Mouse (Mus musculus) intestine, embryonic 14.5 days (tissue): ENCODE results near the gene Ccdc194. TPM values are rescaled to one million over a fixed set of nuclear protein-coding genes. Genes with fewer than 3 reads are reported as not detected.
A peak's percentile ranks its signal among the peaks of the same experiment; 100 is the strongest.

Source experiments
- ATAC-seq: fragments of 200-750 bp; cut with Nextera tagmentation; replicated peaks from 2 replicates; pipeline ENCODE4 v1.8.0; 2017; ENCODE audit warnings: low read depth, moderate number of reproducible peaks, moderate TSS enrichment, moderate library complexity; ENCODE audit not compliant: low FRiP score, low TSS enrichment
- DNase-seq: peaks from one replicate; pipeline ENCODE4 v3.0.0-alpha.2; 2018; ENCODE audit warnings: low spot score
- H3K27ac ChIP-seq: fragments of 300-500 bp; sonication (generic); 2 replicates; pipeline ENCODE4 v1.5.1; 2014; ENCODE audit warnings: low read depth, mild to moderate bottlenecking, control low read depth
- H3K27me3 ChIP-seq: fragments of 300-500 bp; sonication (generic); replicated peaks from 2 replicates; pipeline ENCODE4 v1.6.1; 2014; ENCODE audit warnings: low read length, control low read depth; ENCODE audit not compliant: control insufficient read depth, insufficient read depth
- H3K36me3 ChIP-seq: fragments of 300-500 bp; sonication (generic); 2 replicates; pipeline ENCODE4 v1.6.1; 2014; ENCODE audit warnings: low read length, control low read depth; ENCODE audit not compliant: control insufficient read depth, insufficient read depth
- H3K4me1 ChIP-seq: fragments of 300-500 bp; sonication (generic); replicated peaks from 2 replicates; pipeline ENCODE4 v1.6.1; 2014; ENCODE audit warnings: low read length, control low read depth, mixed read lengths; ENCODE audit not compliant: control insufficient read depth, insufficient read depth
- H3K4me2 ChIP-seq: fragments of 300-500 bp; sonication (generic); 2 replicates; pipeline ENCODE4 v1.6.1; 2014; ENCODE audit warnings: low read length
- H3K4me3 ChIP-seq: fragments of 300-500 bp; sonication (generic); 2 replicates; pipeline ENCODE4 v1.5.1; 2014; ENCODE audit warnings: low read depth, low read length, control low read depth, mixed read lengths
- H3K9ac ChIP-seq: fragments of 300-500 bp; sonication (generic); 2 replicates; pipeline ENCODE4 v1.6.1; 2014; ENCODE audit warnings: mild to moderate bottlenecking, low read length
- H3K9me3 ChIP-seq: fragments of 300-500 bp; sonication (generic); 2 replicates; pipeline ENCODE4 v1.6.1; 2016; ENCODE audit warnings: low read length, control low read depth; ENCODE audit not compliant: control insufficient read depth
- WGBS: fragments of 180-500 bp; shearing (Covaris S2); extraction: QIAGEN DNeasy Blood & Tissue Kit; methylation state at CpG from one replicate; pipeline ENCODE4 v1.1.7; 2014; 5-methylcytosine and 5-hydroxymethylcytosine counted together
- polyA plus RNA-seq: library from polyadenylated mRNA; unstranded; fragments of >200 nt; fragmentation: Nextera tagmentation; extraction: Ambion mirVana; gene quantifications from 2 replicates; pipeline ENCODE4 v1.2.1, GENCODE M21; 2014

Gene Ccdc194
- 0.54 and 0.58 TPM in 2 replicates for polyA plus RNA-seq

DNA sequence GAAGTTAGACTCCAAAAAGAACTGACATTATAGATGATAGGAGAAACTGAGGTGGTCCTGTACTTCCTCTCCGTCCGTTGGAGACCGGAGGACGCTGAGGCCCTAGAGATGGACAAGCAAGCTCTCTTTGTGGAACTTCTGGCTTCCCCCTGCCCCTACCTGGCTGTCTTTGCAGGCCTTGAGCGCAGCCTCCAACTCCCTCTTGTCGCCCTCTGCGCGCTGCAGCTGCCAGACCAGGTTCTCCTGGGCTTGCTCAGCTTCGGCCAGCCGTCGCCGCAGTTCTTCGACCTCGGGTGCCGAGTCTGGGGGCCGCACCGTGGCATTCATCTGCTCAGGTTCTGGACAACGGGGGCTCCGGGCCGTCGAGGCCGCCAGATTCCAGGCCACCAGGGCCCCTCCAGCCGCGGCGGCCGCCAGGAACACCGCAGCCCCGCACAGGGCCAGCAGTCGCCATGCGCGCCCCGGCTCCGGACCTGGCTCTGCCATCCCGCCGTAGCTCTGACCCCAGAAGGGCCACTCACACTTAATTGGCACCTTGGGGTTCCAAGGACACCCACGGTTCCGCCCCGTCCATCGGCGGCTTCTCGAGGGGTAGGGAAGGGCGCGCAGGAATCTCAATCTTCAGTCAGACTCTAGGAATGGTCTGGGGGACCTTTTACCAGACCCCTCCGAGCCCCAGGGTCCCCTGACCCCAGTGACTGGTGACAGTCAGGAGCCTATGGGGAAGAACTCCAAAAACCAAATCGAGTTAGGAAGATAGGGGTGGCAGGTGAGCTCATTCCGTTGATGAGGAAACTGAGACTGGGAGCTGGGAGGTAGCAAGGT, at the start of gene Ccdc194:
Ccdc194 (minus strand) TSS at position 486 of the 825 bp plus-strand sequence.
- Histone ChIP-seq H3K36me3 (no peaks in the 10 kb centered on the region), H3K4me1 (0 out of 2 replicates have a peak, but pooled peaks cover 8% of the 10 kb centered on the region), H3K27me3 (peaks cover 29% of the 10 kb centered on the region), H3K9ac (no peak within 1 kb of the TSS), H3K9me3 (no peaks in the 10 kb centered on the region), H3K4me3 (peak within 1 kb of the TSS; percentile 15; the same call in 1 of the 2 replicates), H3K4me2 (peak within 1 kb of the TSS; percentile 33), H3K27ac (peak within 1 kb of the TSS; percentile 3; the same call in 1 of the 2 replicates)
- ATAC-seq (no peak), DNase-seq (no peak)
- whole genome bisulfite sequencing = 12% methylated on average over 44 of the region's 46 CpGs

DNA sequence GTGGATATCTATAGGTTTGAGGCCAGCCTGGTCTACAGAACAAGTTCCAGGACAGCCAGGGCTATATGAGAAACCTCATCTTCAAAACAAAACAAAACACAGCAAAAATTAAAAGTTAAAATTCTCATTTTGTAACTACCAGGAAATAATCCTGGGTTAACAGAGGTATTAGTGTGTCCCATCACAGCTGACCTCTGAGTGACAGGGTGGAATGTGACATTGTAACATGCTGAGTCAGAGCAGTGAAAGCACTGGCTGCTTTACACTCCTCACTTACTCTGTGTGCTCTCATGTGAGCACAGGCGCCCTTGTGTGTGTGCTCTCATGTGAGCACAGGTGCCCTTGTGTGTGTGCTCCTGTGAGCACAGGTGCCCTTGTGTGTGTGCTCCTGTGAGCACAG, 49.5 kb upstream of the Ccdc194 start:
- no peak overlapping the region for H3K4me3 ChIP-seq
- peaks cover 6% of the 10 kb centered on the region; the same call in 1 of the 2 replicates for H3K4me1 ChIP-seq
- ATAC-seq = no peak
- H3K9me3 ChIP-seq = no peaks in the 10 kb centered on the region
- 68% methylated on average over 1 of the region's 1 CpGs for WGBS
- H3K4me2 ChIP-seq = no peak overlapping the region
- H3K27ac ChIP-seq = no peak overlapping the region
- H3K36me3 ChIP-seq = no peaks in the 10 kb centered on the region
- H3K9ac ChIP-seq = no peak overlapping the region
- H3K27me3 ChIP-seq = no peaks in the 10 kb centered on the region
- no peak for DNase-seq

DNA sequence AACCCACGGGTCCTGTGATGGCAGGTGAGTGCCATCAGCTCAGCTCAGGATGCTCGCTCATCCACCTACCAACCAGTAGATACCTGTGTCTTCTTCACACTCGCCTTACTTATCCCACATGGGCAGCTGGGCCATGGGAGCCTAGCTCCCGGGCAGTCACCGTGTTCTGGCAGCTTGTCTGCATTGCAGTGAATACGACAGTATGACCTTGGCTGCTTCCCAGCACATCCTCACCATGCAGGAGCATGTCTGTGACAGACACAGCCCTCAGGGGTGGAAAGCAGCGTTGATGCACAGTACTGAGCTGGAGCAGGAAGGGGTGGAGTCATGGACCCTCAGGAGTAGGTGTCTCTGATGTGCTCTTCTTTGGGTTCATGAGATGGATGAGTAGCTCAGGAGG, 48.9 kb upstream of the Ccdc194 start:
- Histone ChIP-seq H3K27me3 (no peaks in the 10 kb centered on the region), H3K4me2 (no peak overlapping the region), H3K4me1 (peaks cover 6% of the 10 kb centered on the region; the same call in 1 of the 2 replicates), H3K27ac (no peak overlapping the region), H3K9ac (no peak overlapping the region), H3K9me3 (no peaks in the 10 kb centered on the region), H3K4me3 (no peak overlapping the region), H3K36me3 (no peaks in the 10 kb centered on the region)
- 78% methylated on average over 7 of the region's 7 CpGs for WGBS
- DNase-seq (no peak), ATAC-seq (no peak)

DNA sequence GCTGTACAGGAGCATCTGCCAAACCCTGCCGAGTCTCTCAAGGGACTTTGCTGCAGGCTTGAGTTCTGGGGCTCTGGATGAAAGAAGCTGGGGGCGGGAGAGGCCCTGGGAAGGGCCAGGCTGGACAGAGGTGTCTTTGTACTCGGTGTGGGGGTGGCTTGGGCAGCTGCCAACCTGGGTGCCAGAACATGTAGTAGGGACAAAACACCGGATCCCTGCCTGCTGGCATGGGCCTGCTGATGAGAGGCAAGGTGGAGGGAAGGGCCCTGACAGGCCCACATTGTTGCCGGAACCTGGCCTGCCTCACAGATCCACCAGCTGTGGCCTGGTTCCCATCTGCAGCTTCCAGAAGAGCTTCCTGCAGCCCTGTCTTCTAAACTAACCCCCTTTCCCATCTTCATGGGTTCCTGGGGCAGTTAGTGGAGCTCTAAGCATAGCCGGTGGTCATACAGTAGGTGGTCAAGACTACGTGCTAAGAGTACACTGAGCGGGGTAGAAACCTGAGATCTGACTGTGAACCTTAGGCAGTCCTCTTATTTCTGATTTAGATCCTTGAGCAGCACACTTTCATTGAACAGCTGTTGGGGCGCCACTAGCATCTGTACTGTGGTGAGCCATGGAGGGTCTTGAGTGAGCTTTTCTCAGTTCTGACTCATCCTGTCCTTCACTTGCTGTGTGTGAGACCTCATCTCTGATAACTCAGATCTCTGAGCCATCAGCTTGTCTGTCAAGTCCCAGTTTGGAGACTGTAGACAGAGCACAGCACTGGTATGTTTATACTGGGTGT, 47.5 kb upstream of the Ccdc194 start:
- DNase-seq (no peak), ATAC-seq (no peak)
- peaks cover 6% of the 10 kb centered on the region; the same call in 1 of the 2 replicates for H3K4me1 ChIP-seq
- H3K27me3 ChIP-seq = 0 out of 2 replicates have a peak, but pooled peaks cover 2% of the 10 kb centered on the region
- H3K36me3 ChIP-seq = no peaks in the 10 kb centered on the region
- H3K9ac ChIP-seq = no peak overlapping the region
- 84% methylated on average over 9 of the region's 9 CpGs for WGBS
- no peaks in the 10 kb centered on the region for H3K9me3 ChIP-seq
- no peak overlapping the region for H3K4me2 ChIP-seq
- H3K4me3 ChIP-seq = no peak overlapping the region
- H3K27ac ChIP-seq = no peak overlapping the region

DNA sequence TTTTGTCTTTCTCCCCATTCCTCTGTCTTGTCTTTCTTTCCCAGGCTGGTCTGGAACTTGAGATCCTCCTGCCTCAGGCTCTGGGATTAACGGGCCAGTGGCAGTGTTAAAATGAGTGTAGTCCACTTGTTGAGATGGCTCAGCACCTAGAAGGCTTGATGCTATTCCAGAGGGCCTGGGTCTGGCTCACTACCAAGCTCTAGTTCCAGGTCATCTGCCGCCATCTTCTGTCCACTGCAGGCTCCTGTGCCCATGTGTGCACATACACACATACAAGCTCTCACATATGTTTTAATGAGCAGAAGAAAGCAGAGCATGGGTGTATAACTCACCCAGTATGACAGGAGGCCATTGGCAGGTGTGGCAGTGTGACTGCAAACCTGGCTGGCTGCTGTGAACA, 46.6 kb upstream of the Ccdc194 start:
- no peak overlapping the region for H3K4me2 ChIP-seq
- no peaks in the 10 kb centered on the region for H3K36me3 ChIP-seq
- H3K27ac ChIP-seq = no peak overlapping the region
- no peak overlapping the region for H3K4me3 ChIP-seq
- peaks cover 6% of the 10 kb centered on the region; the same call in 1 of the 2 replicates for H3K4me1 ChIP-seq
- no peak overlapping the region for H3K9ac ChIP-seq
- H3K27me3 ChIP-seq = 0 out of 2 replicates have a peak, but pooled peaks cover 2% of the 10 kb centered on the region
- DNase-seq (no peak), ATAC-seq (no peak)
- H3K9me3 ChIP-seq = no peaks in the 10 kb centered on the region
- 86% methylated on average over 2 of the region's 2 CpGs for WGBS

DNA sequence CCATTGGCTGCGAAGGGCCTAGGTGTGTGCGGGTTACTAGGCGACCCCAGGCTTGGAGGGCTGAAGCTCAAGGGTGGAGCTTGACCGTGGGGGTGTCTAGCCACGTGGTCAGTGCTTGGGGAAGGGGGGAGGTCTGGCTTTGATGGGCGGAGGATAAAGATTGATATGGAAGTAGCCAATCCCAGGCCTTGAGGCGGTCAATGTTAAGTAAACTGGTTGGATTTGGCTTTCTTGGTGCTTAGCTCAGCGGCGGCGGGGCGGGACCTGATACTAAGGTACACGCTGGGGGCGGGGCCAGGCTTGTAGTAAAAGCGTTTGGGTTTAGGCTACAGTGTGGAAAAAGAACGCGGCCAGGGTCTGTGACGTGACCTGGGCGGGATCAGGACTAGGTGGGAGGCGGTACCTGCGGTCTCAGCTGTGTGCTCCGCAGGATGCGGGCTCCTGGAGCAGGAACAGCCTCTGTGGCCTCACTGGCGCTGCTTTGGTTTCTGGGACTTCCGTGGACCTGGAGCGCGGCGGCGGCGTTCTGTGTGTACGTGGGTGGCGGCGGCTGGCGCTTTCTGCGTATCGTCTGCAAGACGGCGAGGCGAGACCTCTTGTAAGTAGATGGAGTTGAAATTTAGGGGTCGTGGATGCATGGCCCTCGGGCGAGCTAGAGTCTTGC, 44.9 kb upstream of the Ccdc194 start:
- H3K9me3 ChIP-seq = no peaks in the 10 kb centered on the region
- peak overlapping the region; percentile 73 for H3K27ac ChIP-seq
- H3K4me2 ChIP-seq = peak overlapping the region; percentile 82
- H3K9ac ChIP-seq = peak overlapping the region; percentile 59
- 1% methylated on average over 41 of the region's 41 CpGs for WGBS
- peaks cover 6% of the 10 kb centered on the region; the same call in 1 of the 2 replicates for H3K4me1 ChIP-seq
- no peaks in the 10 kb centered on the region for H3K36me3 ChIP-seq
- peaks cover 12% of the 10 kb centered on the region; the same call in 1 of the 2 replicates for H3K27me3 ChIP-seq
- peak overlapping the region; percentile 50 for H3K4me3 ChIP-seq
- ATAC-seq (peak; percentile 91), DNase-seq (peak; percentile 94)

DNA sequence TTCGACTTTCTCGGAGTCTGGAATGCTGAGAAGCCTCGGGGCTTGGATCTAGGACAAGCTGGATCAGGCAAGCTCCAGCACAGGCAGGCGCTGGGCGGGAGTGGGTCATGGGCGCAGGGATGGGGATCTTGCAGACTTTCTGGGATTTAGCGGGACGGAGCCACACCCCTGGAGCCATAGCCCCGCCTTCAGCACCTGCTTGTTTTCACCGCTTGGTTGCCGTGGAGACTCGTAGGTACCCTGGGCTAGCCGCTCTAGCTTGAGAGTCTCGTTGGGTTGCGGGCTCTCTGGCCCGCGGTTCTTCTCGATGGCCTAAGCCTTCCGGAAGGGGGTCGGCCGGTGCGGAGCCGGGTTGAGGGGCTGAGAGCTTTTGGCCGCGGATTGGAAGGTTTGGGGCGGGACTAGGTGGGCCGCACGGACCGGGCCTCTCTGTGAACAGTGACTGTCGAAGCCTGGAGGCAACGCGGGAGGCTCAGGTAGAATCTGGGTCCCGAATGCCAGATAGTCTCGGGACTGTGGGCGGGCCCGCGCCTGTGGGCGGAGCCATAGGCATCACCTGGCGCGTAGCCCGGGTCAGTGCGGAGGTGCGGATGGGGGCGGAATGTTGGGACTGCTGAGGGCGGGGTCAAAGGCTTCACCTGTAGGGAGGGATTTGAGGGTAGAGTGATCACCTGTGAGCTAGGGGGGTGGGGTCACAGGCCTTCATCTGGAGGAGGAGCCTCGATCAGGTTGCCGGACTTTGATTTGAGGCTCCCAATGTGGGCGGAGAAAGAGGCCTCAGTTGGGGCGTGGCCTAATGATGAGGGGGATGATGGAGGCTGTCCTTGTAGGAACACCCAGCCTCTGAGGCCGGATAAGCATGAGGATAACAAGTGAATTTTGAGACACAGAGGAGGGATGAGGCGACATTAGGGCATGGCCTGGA, 44.1 kb upstream of the Ccdc194 start:
- under 1% methylated on average over 51 of the region's 51 CpGs for WGBS
- Histone ChIP-seq H3K27me3 (peaks cover 12% of the 10 kb centered on the region; the same call in 1 of the 2 replicates), H3K4me3 (peak overlapping the region; percentile 50), H3K9ac (peak overlapping the region; percentile 36), H3K9me3 (no peaks in the 10 kb centered on the region), H3K36me3 (no peaks in the 10 kb centered on the region), H3K27ac (peak overlapping the region; percentile 73), H3K4me1 (peaks cover 6% of the 10 kb centered on the region; the same call in 1 of the 2 replicates), H3K4me2 (peak overlapping the region; percentile 82)
- DNase-seq = peak; percentile 99
- ATAC-seq = peak; percentile 80
